Mouse (Mus musculus): ENCODE measurements at regions not wholly inside any gene's neighbourhood (a gene's known extent, or its start where the extent isn't known, plus 50 kb on each side); places are given as distances from the start of the nearest gene placed in this dataset.

- 73% methylated on average over 3 of the region's 3 CpGs for WGBS
- Histone ChIP-seq H3K4me2 (ENCODE audit: low read length) (no peak overlapping the region), H3K27ac (ENCODE audit: low read length) (no peak overlapping the region), H3K9me3 (replicated peaks; ENCODE audit: control insufficient read depth, low read length, poor library complexity, severe bottlenecking) (no peaks in the 10 kb centered on the region), H3K36me3 (ENCODE audit: control insufficient read depth, insufficient read depth, low read length) (no peaks in the 10 kb centered on the region), H3K27me3 (ENCODE audit: control insufficient read depth, insufficient read depth, low read depth, low read length) (no peaks in the 10 kb centered on the region), H3K9ac (ENCODE audit: low read depth, low read length) (no peak overlapping the region), H3K4me3 (ENCODE audit: low read depth, low read length) (no peak overlapping the region), H3K4me1 (ENCODE audit: control insufficient read depth, insufficient read depth, low read length) (no peaks in the 10 kb centered on the region)
- ATAC-seq, result no peak
These were observed 75.4 kb upstream of the Klf12 start for GRCm38 (mm10) chr14:100359881-100360280.

- no peak for ATAC-seq
- Histone ChIP-seq H3K4me1 (ENCODE audit: control insufficient read depth, insufficient read depth, low read length) (no peaks in the 10 kb centered on the region), H3K27ac (ENCODE audit: low read length) (no peak overlapping the region), H3K9me3 (replicated peaks; ENCODE audit: control insufficient read depth, low read length, poor library complexity, severe bottlenecking) (no peaks in the 10 kb centered on the region), H3K4me3 (ENCODE audit: low read depth, low read length) (no peak overlapping the region), H3K36me3 (ENCODE audit: control insufficient read depth, insufficient read depth, low read length) (no peaks in the 10 kb centered on the region), H3K27me3 (ENCODE audit: control insufficient read depth, insufficient read depth, low read depth, low read length) (no peaks in the 10 kb centered on the region), H3K4me2 (ENCODE audit: low read length) (no peak overlapping the region), H3K9ac (ENCODE audit: low read depth, low read length) (no peak overlapping the region)
- WGBS, result 81% methylated on average over 4 of the region's 4 CpGs
These were observed 72.7 kb upstream of the Klf12 start for GRCm38 (mm10) chr14:100357131-100357530.

GRCm38 (mm10) chr14:100353508-100353907, 69.0 kb upstream of the Klf12 start:
- Histone ChIP-seq H3K36me3 (ENCODE audit: control insufficient read depth, insufficient read depth, low read length) (no peaks in the 10 kb centered on the region), H3K27me3 (ENCODE audit: control insufficient read depth, insufficient read depth, low read depth, low read length) (no peaks in the 10 kb centered on the region), H3K27ac (ENCODE audit: low read length) (no peak overlapping the region), H3K4me1 (ENCODE audit: control insufficient read depth, insufficient read depth, low read length) (no peaks in the 10 kb centered on the region), H3K4me2 (ENCODE audit: low read length) (no peak overlapping the region), H3K9me3 (replicated peaks; ENCODE audit: control insufficient read depth, low read length, poor library complexity, severe bottlenecking) (no peaks in the 10 kb centered on the region), H3K4me3 (ENCODE audit: low read depth, low read length) (no peak overlapping the region), H3K9ac (ENCODE audit: low read depth, low read length) (no peak overlapping the region)
- 86% methylated on average over 4 of the region's 4 CpGs for WGBS
- ATAC-seq, result no peak

GRCm38 (mm10) chr14:100352961-100353452, 68.5 kb upstream of the Klf12 start:
- no peak overlapping the region for H3K4me2 ChIP-seq (ENCODE audit: low read length)
- H3K9ac ChIP-seq (ENCODE audit: low read depth, low read length), result no peak overlapping the region
- H3K36me3 ChIP-seq (ENCODE audit: control insufficient read depth, insufficient read depth, low read length), result no peaks in the 10 kb centered on the region
- ATAC-seq, result no peak
- no peaks in the 10 kb centered on the region for H3K9me3 ChIP-seq (replicated peaks; ENCODE audit: control insufficient read depth, low read length, poor library complexity, severe bottlenecking)
- H3K27me3 ChIP-seq (ENCODE audit: control insufficient read depth, insufficient read depth, low read depth, low read length), result no peaks in the 10 kb centered on the region
- no peak overlapping the region for H3K4me3 ChIP-seq (ENCODE audit: low read depth, low read length)
- 57% methylated on average over 4 of the region's 4 CpGs for WGBS
- no peak overlapping the region for H3K27ac ChIP-seq (ENCODE audit: low read length)
- no peaks in the 10 kb centered on the region for H3K4me1 ChIP-seq (ENCODE audit: control insufficient read depth, insufficient read depth, low read length)

- Histone ChIP-seq H3K27me3 (ENCODE audit: control insufficient read depth, insufficient read depth, low read depth, low read length) (no peaks in the 10 kb centered on the region), H3K4me2 (ENCODE audit: low read length) (no peak overlapping the region), H3K4me1 (ENCODE audit: control insufficient read depth, insufficient read depth, low read length) (no peaks in the 10 kb centered on the region), H3K4me3 (ENCODE audit: low read depth, low read length) (no peak overlapping the region), H3K27ac (ENCODE audit: low read length) (no peak overlapping the region), H3K9me3 (replicated peaks; ENCODE audit: control insufficient read depth, low read length, poor library complexity, severe bottlenecking) (no peaks in the 10 kb centered on the region), H3K9ac (ENCODE audit: low read depth, low read length) (no peak overlapping the region), H3K36me3 (ENCODE audit: control insufficient read depth, insufficient read depth, low read length) (no peaks in the 10 kb centered on the region)
- ATAC-seq, result no peak
- WGBS, result 95% methylated on average over 7 of the region's 7 CpGs
These were observed 66.5 kb upstream of the Klf12 start for GRCm38 (mm10) chr14:100351004-100351403.

GRCm38 (mm10) chr14:100350021-100350790, 65.7 kb upstream of the Klf12 start:
- Histone ChIP-seq H3K27me3 (ENCODE audit: control insufficient read depth, insufficient read depth, low read depth, low read length) (no peaks in the 10 kb centered on the region), H3K9me3 (replicated peaks; ENCODE audit: control insufficient read depth, low read length, poor library complexity, severe bottlenecking) (no peaks in the 10 kb centered on the region), H3K4me3 (ENCODE audit: low read depth, low read length) (no peak overlapping the region), H3K4me1 (ENCODE audit: control insufficient read depth, insufficient read depth, low read length) (no peaks in the 10 kb centered on the region), H3K4me2 (ENCODE audit: low read length) (no peak overlapping the region), H3K36me3 (ENCODE audit: control insufficient read depth, insufficient read depth, low read length) (no peaks in the 10 kb centered on the region), H3K9ac (ENCODE audit: low read depth, low read length) (no peak overlapping the region), H3K27ac (ENCODE audit: low read length) (no peak overlapping the region)
- ATAC-seq, result no peak
- WGBS, result 83% methylated on average over 9 of the region's 9 CpGs

DNA sequence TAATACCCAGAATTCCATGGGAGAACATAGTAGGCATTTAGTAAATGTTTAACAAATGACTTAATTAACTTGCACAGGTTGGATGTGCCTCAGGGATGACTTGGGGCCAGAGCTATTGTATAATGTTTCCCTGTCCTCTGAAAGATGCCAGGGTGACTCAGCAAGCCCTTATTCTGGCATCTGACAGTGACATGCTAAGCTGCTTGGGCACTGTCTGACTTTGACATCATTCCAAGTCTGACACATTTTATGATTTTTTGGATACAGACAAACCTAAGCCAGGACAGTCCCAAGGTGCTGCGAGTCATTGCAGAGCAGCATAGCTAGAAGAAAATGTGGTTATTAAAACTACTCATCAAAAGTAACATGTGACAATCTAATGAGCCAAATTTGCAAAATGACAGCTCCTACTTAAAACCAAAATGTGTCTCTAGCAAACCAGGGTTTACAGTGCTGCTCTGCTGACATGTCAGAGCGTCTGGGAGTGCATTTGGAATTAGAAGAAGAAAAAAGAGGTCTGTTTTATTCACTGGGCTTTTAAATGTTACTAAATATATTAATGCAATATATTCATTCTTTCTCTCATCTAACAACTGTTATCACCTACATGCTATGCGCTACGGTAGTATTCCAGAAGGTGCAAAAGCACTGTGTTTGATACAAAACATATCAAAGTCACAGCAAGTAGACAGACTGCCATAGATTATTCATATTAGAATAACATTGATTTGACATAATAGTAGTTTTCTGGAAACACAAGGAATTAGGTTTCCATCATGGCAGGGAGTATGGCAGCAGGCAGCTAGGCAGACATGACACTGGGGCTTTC, 64.1 kb upstream of the Klf12 start:
- no peaks in the 10 kb centered on the region for H3K9me3 ChIP-seq (replicated peaks; ENCODE audit: control insufficient read depth, low read length, poor library complexity, severe bottlenecking)
- H3K27me3 ChIP-seq (ENCODE audit: control insufficient read depth, insufficient read depth, low read depth, low read length), result no peaks in the 10 kb centered on the region
- no peak overlapping the region for H3K27ac ChIP-seq (ENCODE audit: low read length)
- peak; percentile 70 for ATAC-seq
- H3K4me2 ChIP-seq (ENCODE audit: low read length), result no peak overlapping the region
- H3K36me3 ChIP-seq (ENCODE audit: control insufficient read depth, insufficient read depth, low read length), result no peaks in the 10 kb centered on the region
- 80% methylated on average over 4 of the region's 4 CpGs for WGBS
- H3K4me3 ChIP-seq (ENCODE audit: low read depth, low read length), result no peak overlapping the region
- H3K9ac ChIP-seq (ENCODE audit: low read depth, low read length), result no peak overlapping the region
- H3K4me1 ChIP-seq (ENCODE audit: control insufficient read depth, insufficient read depth, low read length), result no peaks in the 10 kb centered on the region

DNA sequence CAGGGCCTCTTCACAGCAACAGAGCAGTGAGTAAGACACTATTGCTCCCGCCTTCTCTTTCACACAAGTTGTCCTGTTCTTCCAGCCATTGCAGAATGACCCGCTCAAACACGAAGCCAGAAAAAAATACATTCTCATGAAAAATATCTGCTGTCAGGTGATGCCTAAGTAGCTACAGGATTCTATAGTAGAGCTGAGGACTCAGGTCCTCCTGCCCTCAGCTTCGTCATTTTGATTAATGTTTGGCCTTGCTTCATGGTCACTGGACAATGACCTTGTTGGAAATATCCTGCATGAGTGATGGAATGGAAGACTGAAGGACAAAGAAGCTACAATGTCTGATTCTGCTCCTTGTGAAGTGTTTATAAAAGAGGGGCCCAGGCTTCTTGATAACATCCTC, 52.4 kb upstream of the Klf12 start:
- Histone ChIP-seq H3K4me2 (ENCODE audit: low read length) (no peak overlapping the region), H3K9ac (ENCODE audit: low read depth, low read length) (no peak overlapping the region), H3K4me3 (ENCODE audit: low read depth, low read length) (no peak overlapping the region), H3K27me3 (ENCODE audit: control insufficient read depth, insufficient read depth, low read depth, low read length) (no peaks in the 10 kb centered on the region), H3K4me1 (ENCODE audit: control insufficient read depth, insufficient read depth, low read length) (no peaks in the 10 kb centered on the region), H3K27ac (ENCODE audit: low read length) (no peak overlapping the region), H3K36me3 (ENCODE audit: control insufficient read depth, insufficient read depth, low read length) (no peaks in the 10 kb centered on the region), H3K9me3 (replicated peaks; ENCODE audit: control insufficient read depth, low read length, poor library complexity, severe bottlenecking) (no peaks in the 10 kb centered on the region)
- ATAC-seq, result no peak
- WGBS, result 90% methylated on average over 4 of the region's 4 CpGs

Data from midbrain, embryonic 16.5 days (tissue).